Mouse (Mus musculus) brain, embryonic 18.5 days (tissue): ENCODE measurements around the gene Dnaja3.
"Not testable (repeated sequence)": the region's sequence is repeated elsewhere in the genome, so short reads cannot be mapped to it uniquely, and the experiment has no call there.

Experiments used
- DNase-seq: peaks from one replicate; pipeline ENCODE4 v3.0.0-alpha.2; 2012; ENCODE audit warnings: low read depth, low spot score

Gene Dnaja3

GRCm38 (mm10) chr16:4722128-4722914 lies 82.5 kb downstream of the Dnaja3 start:
- no peak for DNase-seq

GRCm38 (mm10) chr16:4722915-4723209 lies 83.1 kb downstream of the Dnaja3 start:
- no peak for DNase-seq

GRCm38 (mm10) chr16:4725266-4725665 lies 85.5 kb downstream of the Dnaja3 start:
- no peak for DNase-seq

GRCm38 (mm10) chr16:4725780-4726527 lies 86.2 kb downstream of the Dnaja3 start, which contains the start of gene Hmox2:
TSS of gene Hmox2 (plus strand) at chr16:4726361.
- DNase-seq: peak; percentile 72

- DNase-seq: no peak
Measured at GRCm38 (mm10) chr16:4726528-4727128, 86.8 kb downstream of the Dnaja3 start.

GRCm38 (mm10) chr16:4727526-4727925 lies 87.7 kb downstream of the Dnaja3 start:
- DNase-seq: no peak

GRCm38 (mm10) chr16:4727963-4728362 lies 88.2 kb downstream of the Dnaja3 start:
- no peak for DNase-seq

- no peak for DNase-seq
Measured at GRCm38 (mm10) chr16:4730776-4731358, 91.1 kb downstream of the Dnaja3 start.

DNA sequence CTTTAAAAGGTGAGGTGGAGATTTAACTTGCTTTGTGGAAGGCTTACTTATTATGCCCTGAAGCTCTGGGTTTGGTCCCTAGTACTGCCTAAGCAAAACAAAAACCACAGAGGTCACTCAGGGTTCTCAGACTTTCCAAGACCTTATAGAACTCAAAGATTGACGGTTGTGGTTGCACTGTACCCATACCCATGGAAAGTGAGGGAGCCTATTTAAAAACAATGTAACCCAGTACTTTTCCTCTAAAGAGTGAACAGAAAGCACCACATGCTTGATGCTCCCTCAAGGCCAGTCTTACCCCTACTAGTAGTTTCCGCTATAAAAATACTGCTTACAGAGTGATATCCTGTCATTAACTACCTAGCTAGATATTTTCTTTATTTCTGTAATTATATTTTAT lies 96.5 kb downstream of the Dnaja3 start:
- no peak for DNase-seq

GRCm38 (mm10) chr16:4739994-4740393 lies 100.2 kb downstream of the Dnaja3 start:
- no peak for DNase-seq

GRCm38 (mm10) chr16:4742186-4742585 lies 102.4 kb downstream of the Dnaja3 start:
- DNase-seq: no peak

DNA sequence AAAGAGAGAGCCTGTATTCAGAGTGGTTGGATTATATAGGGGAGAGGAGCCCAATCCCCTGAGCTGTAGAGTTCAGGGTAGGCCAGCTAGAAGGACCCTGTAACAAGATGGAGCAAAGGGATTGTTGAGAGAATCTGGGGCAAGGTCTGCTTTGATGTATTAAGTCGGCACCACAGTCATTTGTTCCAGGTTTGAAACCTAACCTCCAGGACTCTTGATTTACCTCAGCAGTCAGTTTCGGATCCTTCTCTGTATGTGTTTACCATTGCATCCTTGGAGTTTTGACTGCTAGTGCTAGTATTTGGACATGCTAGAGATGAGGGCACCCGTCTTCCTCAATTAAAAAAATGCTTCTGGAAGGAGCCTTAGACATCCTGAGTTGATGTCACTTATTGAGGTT lies 112.4 kb downstream of the Dnaja3 start:
- no peak for DNase-seq

- DNase-seq: no peak
Measured at GRCm38 (mm10) chr16:4754045-4754444, 114.3 kb downstream of the Dnaja3 start.

GRCm38 (mm10) chr16:4756660-4757335 lies 117.0 kb downstream of the Dnaja3 start:
- not testable (repeated sequence) for DNase-seq
